Mouse (Mus musculus): ENCODE measurements around the gene Mmachc. TPM values are rescaled to one million over a fixed set of nuclear protein-coding genes. Genes with fewer than 3 reads are reported as not detected.
"Not testable (repeated sequence)": the region's sequence is repeated elsewhere in the genome, so short reads cannot be mapped to it uniquely, and the experiment has no call there.

Gene Mmachc
- polyA plus RNA-seq, 3 experiments from 2014 or later: 4.5 to 8.3 (median 5.2) TPM

DNA sequence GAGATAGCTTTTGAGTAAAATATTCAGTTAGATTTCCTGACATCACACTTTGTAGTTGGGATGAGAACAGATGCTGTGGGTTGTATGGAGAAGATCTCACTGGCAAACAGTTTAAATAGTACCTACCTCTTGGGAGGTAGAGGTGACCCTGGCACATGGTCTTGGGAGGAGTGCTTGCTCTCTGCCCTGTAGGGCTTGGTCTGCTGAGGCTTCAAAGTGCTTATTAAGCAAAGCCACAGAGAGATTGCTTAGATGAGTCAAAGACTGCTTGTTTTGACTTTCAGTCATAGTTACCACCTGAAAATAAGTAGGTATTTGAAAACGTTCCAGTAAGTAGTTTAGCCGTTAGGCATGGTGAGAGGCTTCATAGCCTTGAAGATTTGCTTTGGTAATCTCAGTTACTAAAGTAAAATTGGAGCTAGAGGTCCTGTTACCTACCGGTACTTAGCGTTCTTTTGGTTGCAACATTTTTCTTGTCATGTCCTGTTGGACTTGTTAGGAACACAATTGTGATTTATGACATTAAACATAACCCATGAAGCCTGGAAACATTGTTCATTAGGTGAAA is 18.8 kb downstream of the Mmachc start:
- no peak for ATAC-seq

GRCm38 (mm10) chr4:116687041-116687440 is 21.2 kb downstream of the Mmachc start:
- no peak for ATAC-seq

DNA sequence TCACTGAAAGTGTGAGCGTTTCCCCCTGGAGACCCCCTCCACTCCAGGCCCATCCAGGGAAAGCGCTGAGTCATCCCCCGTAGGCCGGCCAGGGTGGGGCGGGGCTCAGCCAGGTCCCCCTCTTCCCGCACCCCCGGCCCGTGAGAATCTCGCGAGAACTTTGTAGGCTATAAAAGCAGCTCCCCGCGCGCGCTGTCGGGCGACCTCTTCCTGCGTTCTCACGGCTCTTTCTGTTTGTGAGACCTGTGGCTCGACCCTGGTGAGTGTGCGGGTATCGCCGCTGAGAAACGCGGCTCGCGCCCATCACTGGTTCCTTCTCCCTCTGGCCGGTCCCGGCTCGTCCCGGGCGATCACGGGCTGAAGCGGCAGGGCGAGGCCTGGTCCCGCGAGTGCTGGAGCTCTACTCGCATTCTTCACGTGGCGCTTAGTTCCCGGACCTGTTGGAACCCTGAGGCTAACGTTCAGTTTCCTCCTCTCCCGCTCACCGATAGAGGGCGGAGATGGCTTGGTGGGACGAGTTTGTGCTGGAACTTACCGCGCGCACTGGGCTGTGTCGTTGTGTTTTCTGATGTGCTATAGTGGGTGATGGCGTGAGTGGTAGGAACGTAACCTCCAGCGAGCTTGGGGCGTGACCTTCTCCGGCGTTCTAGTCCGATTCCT is 22.7 kb downstream of the Mmachc start, which contains the start of gene Prdx1:
Gene Prdx1 (plus strand): TSS at position 143 of the 660 bp plus-strand sequence.
- peak; percentile 87 for ATAC-seq

- ATAC-seq: no peak
Measured at GRCm38 (mm10) chr4:116684665-116685064, 23.5 kb downstream of the Mmachc start.

GRCm38 (mm10) chr4:116683957-116684356 is 24.2 kb downstream of the Mmachc start:
- ATAC-seq: no peak

DNA sequence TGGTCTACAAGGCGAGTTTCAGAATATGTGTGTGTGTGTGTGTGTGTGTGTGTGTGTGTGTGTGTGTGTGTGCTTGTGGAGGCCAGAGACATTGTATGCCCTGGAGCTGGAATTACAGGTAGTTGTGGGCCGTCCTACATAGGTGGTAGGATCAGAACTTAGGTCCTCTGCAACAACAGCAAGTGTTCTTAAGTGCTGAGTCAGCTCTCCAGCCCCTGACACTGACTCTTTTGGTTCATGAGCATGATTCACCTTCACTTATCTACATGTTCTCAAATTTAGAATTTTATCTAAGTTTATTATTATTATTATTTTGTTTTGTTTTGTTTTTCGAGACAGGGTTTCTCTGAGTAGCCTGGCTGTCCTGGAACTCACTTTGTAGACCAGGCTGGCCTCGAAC is 27.7 kb downstream of the Mmachc start:
- not testable (repeated sequence) for ATAC-seq

DNA sequence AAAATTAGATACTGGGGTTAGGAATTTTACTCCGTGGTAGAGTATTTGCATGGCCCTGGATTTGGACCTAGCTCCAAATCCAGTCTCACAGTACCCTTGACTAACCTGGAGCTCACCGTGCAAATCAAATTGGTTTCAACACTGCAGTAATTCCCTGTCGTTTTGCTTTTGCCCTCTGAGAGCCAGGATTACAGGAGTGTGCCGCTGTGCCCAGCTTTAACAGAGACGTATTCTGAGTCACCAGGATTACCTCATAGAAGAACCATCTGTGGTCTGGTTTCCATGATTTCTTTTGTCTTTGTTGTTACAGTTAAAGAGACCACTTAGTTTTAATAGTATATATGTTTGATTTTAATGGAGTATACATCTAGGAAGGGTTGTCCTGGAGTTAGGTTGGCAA is 29.1 kb downstream of the Mmachc start:
- ATAC-seq: no peak

- ATAC-seq: no peak
Measured at GRCm38 (mm10) chr4:116677808-116678207, 30.4 kb downstream of the Mmachc start.

- no peak for ATAC-seq
Measured at GRCm38 (mm10) chr4:116676027-116676426, 32.2 kb downstream of the Mmachc start.

- ATAC-seq: not testable (repeated sequence)
Measured at GRCm38 (mm10) chr4:116674761-116675160, 33.4 kb downstream of the Mmachc start.

DNA sequence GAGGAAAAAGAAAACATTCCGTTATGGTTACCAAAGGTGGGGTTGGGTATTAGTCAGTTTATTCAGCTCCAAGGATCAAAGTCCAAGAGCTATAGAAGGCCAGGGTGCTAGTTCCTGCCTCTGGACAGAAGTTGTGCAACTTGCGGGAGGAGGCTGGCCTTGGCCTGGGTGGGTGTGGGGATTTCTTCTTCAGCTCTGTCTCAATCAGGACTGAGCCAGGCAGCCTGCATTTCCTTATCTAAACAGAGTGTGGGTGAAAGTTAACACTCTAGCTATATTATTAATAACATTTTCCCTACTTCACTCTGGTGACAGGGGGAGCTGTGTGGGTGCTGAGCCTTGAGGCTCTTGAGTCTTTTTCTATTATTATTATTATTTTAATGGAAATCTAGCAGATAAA is 35.4 kb downstream of the Mmachc start:
- ATAC-seq: no peak

DNA sequence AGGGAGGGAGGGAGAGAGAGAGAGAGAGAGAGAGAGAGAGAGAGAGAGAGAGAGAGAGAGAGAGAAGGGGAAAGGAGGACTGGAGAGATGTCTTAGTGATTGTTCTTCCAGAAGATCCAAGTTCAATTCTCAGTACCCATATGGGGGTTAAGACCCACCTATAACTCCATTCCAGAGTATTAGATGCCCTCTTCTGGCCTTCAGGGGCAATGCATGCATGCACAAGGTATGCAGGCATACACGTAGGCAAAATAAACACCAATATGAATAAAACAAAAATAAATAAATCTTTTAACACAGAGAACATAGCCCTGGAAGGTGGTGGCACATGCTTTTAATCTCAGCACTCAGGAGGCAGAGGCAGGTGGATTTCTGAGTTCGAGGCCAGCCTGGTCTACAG is 38.9 kb downstream of the Mmachc start:
- no peak for ATAC-seq

GRCm38 (mm10) chr4:116668145-116668544 is 40.1 kb downstream of the Mmachc start:
- ATAC-seq: no peak

- no peak for ATAC-seq
Measured at GRCm38 (mm10) chr4:116666625-116667024, 41.6 kb downstream of the Mmachc start.

DNA sequence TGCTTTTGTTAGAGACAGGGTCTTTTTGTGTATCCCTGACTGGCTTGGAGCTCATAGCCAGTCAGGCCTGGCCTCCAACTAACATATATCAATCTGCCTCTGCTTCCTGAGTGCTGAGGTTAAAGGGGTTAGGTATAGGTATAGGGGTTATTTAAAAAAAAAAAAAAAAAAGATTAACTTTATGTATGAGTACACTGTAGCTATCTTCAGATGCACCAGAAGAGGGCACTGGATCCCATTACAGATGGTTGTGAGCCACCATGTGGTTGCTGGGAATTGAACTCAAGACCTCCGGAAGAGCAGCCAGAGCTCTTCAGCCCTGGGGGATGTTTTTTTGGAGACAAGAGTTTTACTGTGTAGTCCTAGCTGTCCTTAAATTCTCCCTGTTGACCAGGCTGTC is 46.2 kb downstream of the Mmachc start:
- ATAC-seq: no peak

DNA sequence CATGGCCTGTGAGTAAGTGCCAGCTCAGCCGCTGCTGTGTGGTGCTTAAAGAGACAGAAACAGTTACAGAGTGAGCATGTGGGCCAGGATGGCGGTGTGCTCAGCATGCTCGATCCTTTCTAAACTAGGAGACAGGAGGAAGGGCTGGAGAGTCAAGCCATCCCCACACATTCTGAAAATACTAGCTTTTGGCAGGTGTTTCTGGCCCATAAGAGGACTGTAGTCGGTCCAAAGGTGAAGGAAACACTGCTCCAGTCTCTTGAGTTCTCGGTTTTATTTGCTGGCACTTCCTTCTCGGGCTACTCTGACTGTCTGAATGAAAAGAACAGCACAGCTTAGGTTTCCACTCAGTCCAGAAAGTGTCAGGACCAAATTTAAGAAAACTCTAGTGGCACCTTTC is 47.4 kb downstream of the Mmachc start:
- no peak for ATAC-seq

DNA sequence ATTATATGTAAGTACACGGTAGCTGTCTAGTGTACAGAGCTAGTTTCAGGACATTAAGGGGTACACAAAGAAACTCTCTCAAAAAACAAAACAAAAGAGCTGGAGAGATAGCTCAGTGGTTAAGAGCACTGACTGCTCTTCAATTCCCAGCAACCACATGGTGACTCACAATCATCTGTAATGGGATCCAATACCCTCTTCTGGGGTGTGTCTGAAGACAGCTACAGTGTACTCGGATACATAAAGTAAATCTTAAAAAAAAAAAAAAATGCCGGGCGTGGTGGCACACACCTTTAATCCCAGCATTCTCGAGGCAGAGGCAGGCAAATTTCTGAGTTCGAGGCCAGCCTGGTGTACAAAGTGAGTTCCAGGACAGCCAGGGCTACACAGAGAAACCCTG is 48.3 kb downstream of the Mmachc start:
- ATAC-seq: not testable (repeated sequence)

GRCm38 (mm10) chr4:116659474-116659873 is 48.7 kb downstream of the Mmachc start:
- no peak for ATAC-seq

GRCm38 (mm10) chr4:116657971-116658370 is 50.2 kb downstream of the Mmachc start:
- no peak for ATAC-seq

GRCm38 (mm10) chr4:116655658-116656057 is 52.5 kb downstream of the Mmachc start:
- no peak for ATAC-seq

DNA sequence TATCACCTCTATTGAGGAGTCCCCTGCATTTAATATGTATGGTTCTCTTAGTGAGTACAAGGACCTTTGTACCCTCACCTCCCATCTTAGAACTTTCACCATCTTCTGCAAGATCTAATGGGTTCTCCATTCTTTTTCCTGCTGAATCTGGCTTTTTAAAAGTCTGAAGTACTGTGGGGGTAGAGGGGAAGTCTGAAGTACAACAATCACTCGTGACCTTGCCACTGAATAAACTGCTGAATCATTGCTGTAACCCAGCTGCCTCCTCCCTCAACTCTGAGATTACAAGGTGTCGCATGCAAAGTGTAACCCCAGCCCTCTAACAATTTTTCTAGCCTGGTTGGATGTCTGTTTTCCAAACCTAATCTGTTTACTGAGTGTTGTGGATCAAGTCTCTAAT is 53.1 kb downstream of the Mmachc start:
- ATAC-seq: no peak

GRCm38 (mm10) chr4:116653228-116653627 is 55.0 kb downstream of the Mmachc start:
- ATAC-seq: no peak
